Mouse (Mus musculus) small intestine, adult 2 months (tissue): ENCODE results near the gene Asic1.

Source experiments
- CTCF ChIP-seq: fragments of 200-500 bp; IDR thresholded peaks from 2 replicates; pipeline ENCODE4 v1.5.1; 2012; ENCODE audit warnings: low read depth, mild to moderate bottlenecking, control low read depth, inconsistent platforms, low read length, moderate library complexity, mixed read lengths; ENCODE audit not compliant: insufficient replicate concordance, insufficient read length; ENCODE audit errors: extremely low read depth
- POLR2A ChIP-seq: fragments of 200-500 bp; IDR thresholded peaks from 2 replicates; pipeline ENCODE4 v1.6.1; 2012; ENCODE audit warnings: low read depth, mild to moderate bottlenecking, control low read depth, inconsistent platforms, low read length, moderate library complexity

DNA sequence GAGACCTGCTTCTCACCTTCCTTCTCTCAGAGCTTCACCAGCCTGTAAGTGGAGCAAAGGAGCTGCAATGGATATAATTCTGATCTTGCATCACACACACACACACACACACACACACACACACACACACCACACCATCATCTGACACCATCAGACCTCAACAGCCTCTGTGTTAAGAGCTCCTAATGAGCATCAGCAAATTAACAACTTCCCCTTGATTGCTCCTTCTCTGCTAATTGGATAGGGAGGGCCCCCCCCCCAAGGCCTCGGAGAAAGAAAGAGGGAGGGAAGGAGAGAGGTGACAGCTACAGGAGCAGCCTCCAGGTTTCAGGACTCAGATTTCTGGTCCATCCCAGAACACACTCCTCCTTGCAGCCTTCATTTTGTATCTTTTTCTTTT is 776 bp upstream of the Asic1 start:
- no peak for TF ChIP-seq CTCF
- TF ChIP-seq POLR2A = no peak
